Mouse (Mus musculus): ENCODE results near the gene Cybc1.

The Cybc1 gene

GRCm38 (mm10) chr11:121216831-121217230, 12.3 kb downstream of the Cybc1 start:
- no peak for DNase-seq (ENCODE audit: low spot score in 2 of 2)

- peak; percentile 97 for DNase-seq (ENCODE audit: low spot score in 2 of 2)
These were observed 24.7 kb downstream of the Cybc1 start, which contains the start of the genes Hexdc and Ogfod3 for GRCm38 (mm10) chr11:121204161-121205006. Gene Hexdc (plus strand): TSS chr11:121204433. Gene Ogfod3 (minus strand): TSS chr11:121204711.

GRCm38 (mm10) chr11:121203859-121204160, 25.3 kb downstream of the Cybc1 start:
- no peak for DNase-seq (ENCODE audit: low spot score in 2 of 2)

GRCm38 (mm10) chr11:121201436-121202198, 27.5 kb downstream of the Cybc1 start:
- DNase-seq (ENCODE audit: low spot score in 2 of 2), result peak; percentile 55 to 61

GRCm38 (mm10) chr11:121200781-121201180, 28.3 kb downstream of the Cybc1 start:
- DNase-seq (ENCODE audit: low spot score in 2 of 2), result no peak

GRCm38 (mm10) chr11:121199851-121200250, 29.3 kb downstream of the Cybc1 start:
- DNase-seq (ENCODE audit: low spot score in 2 of 2), result no peak

- no peak for DNase-seq (ENCODE audit: low spot score in 2 of 2)
These were observed 30.5 kb downstream of the Cybc1 start for GRCm38 (mm10) chr11:121198622-121199021.

- no peak for DNase-seq (ENCODE audit: low spot score in 2 of 2)
These were observed 35.7 kb downstream of the Cybc1 start for GRCm38 (mm10) chr11:121193415-121193814.

- no peak for DNase-seq (ENCODE audit: low spot score in 2 of 2)
These were observed 36.4 kb downstream of the Cybc1 start for GRCm38 (mm10) chr11:121192742-121193141.

- DNase-seq (ENCODE audit: low spot score in 2 of 2), result no peak
These were observed 39.4 kb downstream of the Cybc1 start for GRCm38 (mm10) chr11:121189681-121190080.

- peak in 1 of 2 experiments; percentile 43 for DNase-seq (ENCODE audit: low spot score in 2 of 2)
These were observed 52.5 kb downstream of the Cybc1 start for GRCm38 (mm10) chr11:121176285-121177270.

GRCm38 (mm10) chr11:121174234-121174633, 54.9 kb downstream of the Cybc1 start:
- no peak for DNase-seq (ENCODE audit: low spot score in 2 of 2)

GRCm38 (mm10) chr11:121173203-121173602, 55.9 kb downstream of the Cybc1 start:
- peak in 1 of 2 experiments; percentile 34 for DNase-seq (ENCODE audit: low spot score in 2 of 2)

Measured in right cerebral cortex, postnatal 10 days (tissue).